Mouse (Mus musculus): ENCODE measurements at regions not wholly inside any gene's neighbourhood (a gene's known extent, or its start where the extent isn't known, plus 50 kb on each side); places are given as distances from the start of the nearest gene placed in this dataset.

DNA sequence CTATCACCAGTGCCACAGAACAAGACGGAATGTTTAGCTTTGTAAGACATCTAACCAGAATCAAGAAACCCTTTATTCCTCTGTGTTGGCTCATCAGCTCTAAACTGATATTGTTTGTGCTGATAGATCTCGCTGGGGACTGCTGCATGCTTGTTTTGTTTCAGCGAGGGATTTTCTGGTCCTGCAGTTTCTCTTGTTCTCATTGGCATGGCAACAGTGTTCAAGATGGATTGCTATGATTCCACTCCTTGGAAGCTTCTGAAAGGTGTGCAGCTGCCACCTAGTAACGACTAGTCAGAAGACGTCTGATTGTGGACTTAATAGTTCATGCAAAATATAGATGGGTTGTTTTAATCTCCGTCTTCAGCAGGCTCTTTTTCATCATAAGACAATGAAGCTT, 591.2 kb downstream of the Sorcs1 start:
- DNase-seq (ENCODE audit: low read depth, low spot score), result no peak

DNA sequence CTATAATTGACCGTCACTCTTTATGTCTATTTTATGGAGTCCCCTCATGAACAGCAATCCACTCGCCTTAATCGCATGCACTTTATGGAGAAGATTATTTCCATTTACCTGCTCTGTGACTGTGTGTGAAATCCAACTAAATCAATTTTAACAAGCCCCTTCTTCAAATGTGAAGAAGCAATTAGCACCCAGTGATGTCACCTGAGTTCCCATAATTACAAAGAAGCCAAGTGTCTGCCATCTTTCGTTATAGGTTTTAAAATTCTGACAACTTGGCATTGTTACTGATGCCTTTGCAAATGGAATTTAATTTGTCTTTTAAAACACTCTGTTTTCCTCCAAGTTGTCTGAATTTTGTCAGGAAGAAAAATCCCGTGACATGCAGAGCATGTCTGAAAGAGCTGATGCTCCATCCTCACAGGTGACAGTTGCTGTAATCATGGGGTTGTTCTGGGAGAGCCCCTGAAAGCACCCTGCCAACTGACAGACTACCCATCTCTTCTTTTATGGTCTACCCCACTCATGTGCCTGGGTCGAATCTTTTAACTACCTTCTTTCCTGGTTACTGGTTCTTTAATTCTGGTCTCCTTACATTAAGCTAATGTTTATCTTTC, 600.9 kb downstream of the Sorcs1 start:
- DNase-seq (ENCODE audit: low read depth, low spot score), result no peak

DNA sequence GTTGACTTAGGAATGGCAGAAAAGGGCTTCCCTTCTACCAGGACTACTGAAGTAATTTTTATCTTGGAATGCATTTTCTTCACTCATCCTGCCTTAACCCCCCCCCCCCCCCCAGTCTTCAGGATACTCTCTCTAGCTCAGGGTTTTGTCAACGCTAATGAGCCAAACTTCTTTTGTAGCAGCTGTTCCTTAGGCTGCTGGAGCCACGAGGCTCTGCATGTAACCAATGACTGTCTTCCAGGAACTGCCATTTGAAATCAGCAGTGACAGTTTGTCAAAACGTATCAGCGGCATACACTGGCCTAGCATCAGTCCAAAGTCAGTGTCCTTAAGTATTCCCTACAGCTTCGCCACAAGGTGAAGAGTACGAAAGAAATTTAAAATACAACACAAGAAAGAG, 618.0 kb downstream of the Sorcs1 start:
- no peak for DNase-seq (ENCODE audit: low read depth, low spot score)

DNA sequence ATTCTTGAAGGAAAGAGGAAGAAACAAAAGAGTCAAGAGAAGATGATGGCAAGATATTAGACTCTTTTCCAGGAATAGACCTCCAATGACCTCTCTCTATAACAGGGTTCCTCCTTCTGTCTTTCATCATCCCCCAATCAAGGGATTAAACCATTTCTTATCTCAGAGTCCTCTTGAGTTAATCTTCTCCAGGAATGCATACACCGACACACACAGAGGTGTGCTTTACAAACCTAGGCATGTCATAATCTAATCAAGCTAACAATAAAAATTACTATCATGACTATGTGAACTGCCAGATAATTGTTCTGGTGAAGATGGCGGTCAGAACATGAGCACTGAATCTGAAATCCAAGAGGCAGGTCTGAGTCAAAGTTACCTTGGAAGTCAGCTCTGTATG, 625.5 kb downstream of the Sorcs1 start:
- no peak for DNase-seq (ENCODE audit: low read depth, low spot score)

DNA sequence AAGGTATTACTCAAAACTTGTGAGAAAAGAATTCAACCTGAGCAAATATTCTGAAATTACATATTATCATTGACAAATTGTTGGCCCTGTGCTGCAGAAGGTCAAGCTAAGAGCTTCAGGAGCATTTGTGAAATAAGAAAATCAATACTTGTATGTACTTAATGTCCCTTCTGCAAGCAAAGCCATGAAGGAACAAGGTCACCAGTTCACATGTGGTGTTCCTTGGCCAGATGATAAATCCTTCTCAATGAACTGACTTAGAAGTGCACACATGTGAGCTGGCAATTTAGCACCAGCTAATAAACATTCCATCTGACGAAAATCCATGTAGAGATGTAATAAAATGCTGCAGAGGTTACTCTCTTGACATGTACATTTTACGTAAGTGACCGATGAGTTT, 632.7 kb downstream of the Sorcs1 start:
- DNase-seq (ENCODE audit: low read depth, low spot score), result peak; percentile 32

DNA sequence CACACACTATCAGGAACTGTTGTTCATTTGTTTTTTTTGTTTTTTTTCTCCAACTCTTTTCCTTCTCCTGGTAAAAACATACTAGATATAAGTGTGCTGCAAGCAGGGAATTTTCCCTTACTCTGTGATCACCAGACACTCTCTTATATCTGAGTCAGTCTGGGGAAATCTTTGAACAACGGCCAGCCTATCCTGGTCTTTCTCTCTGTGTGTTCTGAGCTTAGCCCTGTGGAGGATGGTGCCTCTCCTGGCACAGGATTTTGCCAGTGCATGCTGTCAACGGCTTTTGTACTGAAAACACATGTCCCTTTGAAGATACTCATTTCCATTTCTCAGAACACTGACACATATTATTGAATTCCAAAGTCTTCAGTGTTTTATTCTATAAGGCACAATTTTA, 664.8 kb downstream of the Sorcs1 start:
- DNase-seq (ENCODE audit: low read depth, low spot score), result no peak

DNA sequence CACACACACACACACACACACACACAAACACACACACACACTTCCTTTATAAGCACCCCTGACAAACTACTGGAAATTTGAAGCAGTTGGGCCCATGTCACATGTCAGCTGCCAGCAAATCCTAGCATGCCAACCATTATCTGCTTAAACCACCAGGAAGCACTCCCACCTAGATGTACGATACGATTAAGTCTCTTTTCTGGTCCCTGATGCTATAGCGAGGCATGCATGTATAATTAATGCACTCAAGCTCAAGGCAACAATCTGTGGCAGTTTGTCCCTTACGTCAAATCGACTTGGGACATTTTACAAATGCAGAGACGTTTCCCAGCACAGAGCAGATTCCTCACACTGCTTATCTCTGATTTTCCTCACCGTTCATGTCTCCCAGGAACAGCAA, 673.2 kb downstream of the Sorcs1 start:
- DNase-seq (ENCODE audit: low read depth, low spot score), result peak; percentile 3

DNA sequence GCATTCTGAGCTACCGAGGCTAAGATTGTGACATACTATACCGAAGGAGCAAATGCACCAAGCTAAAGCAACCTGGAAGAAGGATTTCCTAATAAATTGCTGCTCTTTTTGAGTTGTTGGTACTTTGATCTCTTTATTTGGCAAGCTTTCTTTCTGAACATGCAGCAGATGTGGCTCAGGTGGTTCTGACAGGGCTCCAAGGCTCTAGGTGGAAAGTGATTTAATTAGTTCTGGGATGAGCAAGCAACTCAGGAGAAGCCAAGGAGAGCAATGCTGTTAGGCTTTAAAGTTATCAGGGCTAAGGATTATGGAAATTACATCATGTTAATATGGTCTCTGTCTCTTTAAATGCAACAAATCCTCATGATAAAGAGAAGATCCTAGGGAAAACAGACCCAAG, 692.6 kb downstream of the Sorcs1 start:
- no peak for DNase-seq (ENCODE audit: low read depth, low spot score)

DNA sequence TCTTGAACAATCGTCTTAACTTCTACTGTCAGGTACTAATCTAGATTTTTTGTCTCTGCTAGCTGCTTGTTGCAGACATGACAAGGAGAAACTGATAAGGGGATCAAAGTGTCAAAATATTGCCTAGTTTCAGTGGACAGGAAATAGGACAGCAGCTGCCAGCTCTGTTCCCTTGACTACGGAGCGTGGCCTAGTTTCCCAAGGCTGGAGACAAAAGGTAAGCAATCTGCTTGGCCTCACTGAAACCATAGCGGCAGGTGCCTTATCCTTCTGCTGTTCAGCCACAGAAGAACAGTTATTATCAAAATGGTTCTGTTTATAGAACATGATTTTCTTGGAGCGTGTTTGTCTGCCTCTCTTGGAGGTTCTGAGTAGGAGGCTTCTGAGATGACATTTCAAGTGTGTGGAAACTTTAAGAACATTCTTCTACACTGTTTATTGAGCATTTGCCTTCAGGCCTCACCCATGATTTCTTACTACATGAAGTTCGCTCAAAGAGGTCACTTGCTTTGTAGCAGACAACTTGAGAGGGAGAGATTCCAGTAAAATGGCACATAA, 712.1 kb downstream of the Sorcs1 start:
- DNase-seq (ENCODE audit: low read depth, low spot score), result no peak

DNA sequence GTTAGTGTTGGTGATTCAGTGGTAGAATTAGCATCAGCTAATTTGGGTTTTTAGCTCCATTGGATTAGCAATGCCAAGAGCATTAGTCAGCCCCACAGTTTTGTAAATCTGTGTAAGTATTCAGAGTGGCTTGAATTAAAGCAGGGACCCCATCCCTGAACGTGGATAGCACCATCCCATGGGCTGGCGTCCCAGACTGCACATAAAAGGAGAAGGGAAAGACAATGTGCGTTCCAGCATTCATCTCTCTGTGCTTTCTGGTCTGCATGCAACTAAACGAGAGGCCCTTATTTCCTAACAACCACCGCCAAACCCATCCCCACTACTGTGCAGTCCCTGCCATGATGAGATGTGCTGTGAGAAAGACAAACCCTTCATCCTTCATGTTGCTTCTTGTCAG, 713.8 kb downstream of the Sorcs1 start:
- no peak for DNase-seq (ENCODE audit: low read depth, low spot score)

DNA sequence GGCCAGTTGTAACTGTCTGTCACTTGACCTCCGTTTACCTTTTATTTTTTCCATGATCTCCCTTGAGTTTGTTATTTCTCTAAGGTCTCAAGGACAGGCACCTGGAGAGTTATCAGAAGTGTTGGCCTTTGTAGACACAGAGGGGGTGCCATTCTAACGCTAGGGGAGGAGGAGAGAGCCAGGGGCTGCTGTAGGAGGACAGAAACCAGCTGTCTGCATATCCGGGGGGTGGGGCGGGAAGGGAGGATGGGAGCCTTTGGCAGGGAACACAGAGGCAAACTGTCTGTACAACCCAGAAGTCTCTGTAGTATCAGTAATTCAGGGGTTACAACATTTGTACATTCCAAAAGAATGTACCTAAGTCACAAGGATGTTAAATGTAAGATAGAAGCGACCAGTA, 719.9 kb downstream of the Sorcs1 start:
- DNase-seq (ENCODE audit: low read depth, low spot score), result no peak

DNA sequence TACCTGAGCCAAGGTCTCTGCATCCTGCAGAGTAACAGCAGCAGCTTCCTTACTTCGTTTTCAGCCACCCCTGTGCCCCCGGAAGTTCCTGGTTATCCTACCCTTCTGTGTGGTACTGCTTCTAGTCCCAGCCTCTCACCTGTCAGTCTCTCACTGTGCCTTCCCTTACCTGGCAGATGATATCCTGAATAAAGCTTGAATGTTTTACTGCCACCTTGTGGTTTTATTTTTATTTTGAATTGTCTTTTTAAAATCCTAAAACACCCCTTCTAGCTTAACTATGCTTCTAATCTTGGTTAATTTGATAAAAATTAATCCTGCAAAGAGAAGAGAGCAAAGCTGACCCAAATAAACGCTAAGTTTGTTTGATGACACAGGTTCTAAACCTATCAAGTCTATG, 747.2 kb downstream of the Sorcs1 start:
- no peak for DNase-seq (ENCODE audit: low read depth, low spot score)

DNA sequence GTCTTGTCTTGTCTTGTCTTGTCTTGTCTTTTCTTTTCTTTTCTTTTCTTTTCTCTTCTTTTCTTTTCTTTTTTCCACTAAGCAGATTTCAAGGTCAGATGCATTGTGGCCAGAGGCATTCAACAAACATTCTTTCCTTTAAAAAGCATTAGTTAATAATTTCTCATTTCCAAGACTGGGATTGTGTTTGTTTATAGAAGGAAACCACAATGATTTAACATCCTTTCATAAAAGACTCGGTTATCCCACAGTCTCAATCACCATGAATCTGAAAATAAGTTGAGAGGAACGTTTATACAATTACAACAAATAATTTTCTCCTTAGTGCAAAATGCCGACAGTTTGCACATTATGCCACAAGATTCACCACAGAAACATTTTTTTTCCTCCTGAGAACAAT, 766.7 kb downstream of the Sorcs1 start:
- DNase-seq (ENCODE audit: low read depth, low spot score), result no peak

DNA sequence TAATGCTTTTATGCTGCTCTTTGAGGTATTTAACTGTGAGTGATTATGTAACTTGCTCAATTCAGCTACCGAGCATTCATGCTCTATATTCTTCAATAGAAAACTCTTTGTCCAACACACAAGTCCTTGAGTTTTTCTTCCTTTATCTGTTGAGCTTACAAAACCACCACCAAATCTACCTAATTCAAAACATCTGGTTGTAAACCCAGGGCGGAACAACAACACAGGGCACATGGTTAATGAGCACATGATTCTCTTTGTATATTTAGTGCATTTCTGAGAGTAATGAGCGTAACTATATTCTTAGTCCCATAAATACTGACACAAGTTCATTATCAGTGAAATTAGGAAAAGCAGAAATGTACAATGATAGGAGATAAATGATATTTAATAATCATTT, 798.2 kb downstream of the Sorcs1 start:
- DNase-seq (ENCODE audit: low read depth, low spot score), result no peak

DNA sequence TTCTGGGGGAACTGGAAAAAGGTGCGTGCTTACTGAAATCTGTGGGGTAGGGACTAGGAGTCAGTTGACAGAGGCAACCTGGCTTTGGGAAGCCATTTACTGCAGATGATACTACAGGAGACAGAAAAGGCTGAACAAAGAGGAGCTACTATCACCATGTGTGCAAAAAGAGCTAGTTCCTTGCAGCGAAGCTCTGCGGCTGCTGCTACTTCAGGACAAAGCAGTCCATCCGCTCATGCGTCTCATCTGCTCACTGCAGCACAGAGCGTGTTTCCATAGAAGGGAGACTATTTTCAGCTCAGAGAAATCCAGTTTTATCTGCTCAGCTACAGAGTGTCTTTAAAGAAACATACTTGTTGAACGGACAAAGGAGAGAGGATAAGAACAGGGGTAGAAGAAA, 817.7 kb downstream of the Sorcs1 start:
- DNase-seq (ENCODE audit: low read depth, low spot score), result no peak

DNA sequence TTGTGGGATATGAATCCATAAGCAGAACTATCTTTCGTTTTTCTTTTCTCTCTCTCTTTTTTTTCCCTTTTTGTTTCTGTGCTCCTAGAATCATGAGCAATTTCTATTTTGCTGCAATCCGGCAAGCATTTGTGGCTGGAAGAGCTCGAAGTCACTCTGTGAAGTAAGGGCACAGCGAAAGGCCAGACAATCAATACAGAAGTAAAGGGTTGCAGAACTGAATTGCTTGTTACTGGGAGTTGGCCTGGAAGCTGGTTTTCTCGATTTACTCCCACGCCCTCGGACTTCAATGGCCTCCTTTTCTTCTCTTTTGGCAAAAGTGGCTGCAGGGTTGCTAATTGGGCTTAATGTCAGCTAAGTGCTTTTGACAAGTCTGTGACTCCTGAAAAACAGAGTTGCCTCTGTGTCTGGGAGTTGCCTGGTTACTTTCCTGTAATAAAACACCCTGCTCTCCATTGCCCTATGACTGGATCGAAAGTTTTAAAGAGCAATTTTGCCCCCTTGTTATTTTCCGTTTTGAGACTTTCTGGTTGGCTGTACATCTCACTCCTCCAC, 822.9 kb downstream of the Sorcs1 start:
- DNase-seq (ENCODE audit: low read depth, low spot score), result peak; percentile 12

DNA sequence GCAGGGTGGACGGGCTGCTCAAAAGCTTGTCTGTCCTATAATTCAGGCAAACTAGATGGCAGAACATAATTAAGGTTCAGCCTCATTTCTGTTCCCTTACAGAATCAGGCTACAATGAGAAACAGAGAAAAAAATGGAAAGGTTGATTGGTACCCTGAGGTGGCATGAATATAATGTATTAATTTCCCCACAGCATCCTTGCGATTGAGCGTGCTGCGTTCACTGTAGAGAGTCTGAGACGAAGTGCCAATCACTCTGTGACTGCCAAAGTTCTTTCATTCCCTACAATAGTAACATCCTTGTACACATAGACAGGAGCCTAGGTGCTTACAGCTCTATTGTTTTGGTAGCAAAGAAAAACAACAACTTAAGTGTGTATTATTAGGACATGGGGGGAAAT, 836.5 kb downstream of the Sorcs1 start:
- DNase-seq (ENCODE audit: low read depth, low spot score), result no peak

DNA sequence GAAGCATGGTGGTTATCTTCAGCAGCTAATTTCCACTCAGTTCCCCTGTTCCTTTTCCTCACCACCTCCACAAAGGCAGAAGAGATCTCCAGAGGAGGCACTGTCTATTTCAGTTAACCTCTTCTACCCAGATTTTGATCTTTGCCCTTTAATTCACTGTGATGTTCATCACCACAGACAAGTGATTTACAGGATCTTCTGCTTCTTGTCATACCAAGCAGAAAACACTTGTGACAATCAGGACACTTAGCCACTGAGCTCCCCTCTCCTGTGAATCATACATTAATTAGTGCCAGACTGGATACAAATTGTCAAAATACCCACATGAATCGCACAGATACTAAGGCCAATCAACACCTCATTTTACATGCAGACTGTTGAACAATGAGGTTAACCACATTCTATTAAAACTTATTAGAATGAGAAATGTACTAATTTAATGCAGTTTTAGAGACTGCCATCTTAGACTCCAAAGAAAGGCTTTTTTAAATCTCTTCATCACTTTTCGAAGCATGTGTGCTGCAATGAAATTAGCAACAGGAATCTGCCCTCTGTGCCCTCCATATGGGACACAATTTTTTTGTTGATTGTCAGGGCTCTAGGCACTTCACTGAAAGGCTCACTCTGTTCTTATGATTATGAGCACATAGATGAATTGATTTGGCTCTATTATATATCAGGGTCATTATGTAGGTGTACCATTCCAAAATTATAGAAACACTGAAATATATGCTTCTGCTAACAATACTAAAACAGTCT, 839.1 kb downstream of the Sorcs1 start:
- DNase-seq (ENCODE audit: low read depth, low spot score), result no peak

DNA sequence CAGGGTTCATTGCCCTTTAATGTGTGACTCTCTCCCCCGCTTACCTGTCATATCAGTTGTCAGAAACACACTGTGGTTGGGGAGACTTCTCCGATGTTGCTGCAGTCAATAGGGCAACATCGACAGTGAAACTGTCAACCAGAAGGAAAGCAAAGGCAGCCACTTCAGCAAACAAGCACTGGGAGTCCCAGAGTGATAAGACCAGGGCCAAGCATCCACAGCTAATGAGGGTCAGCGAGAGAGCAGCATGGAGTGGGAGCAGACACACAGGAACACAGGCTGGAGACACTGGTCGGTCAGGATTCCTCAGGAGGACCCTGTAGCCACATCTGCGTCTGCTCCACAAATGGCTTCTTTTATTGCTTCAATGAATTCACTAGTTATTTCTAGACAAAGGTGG, 847.5 kb downstream of the Sorcs1 start:
- DNase-seq (ENCODE audit: low read depth, low spot score), result peak; percentile 18

DNA sequence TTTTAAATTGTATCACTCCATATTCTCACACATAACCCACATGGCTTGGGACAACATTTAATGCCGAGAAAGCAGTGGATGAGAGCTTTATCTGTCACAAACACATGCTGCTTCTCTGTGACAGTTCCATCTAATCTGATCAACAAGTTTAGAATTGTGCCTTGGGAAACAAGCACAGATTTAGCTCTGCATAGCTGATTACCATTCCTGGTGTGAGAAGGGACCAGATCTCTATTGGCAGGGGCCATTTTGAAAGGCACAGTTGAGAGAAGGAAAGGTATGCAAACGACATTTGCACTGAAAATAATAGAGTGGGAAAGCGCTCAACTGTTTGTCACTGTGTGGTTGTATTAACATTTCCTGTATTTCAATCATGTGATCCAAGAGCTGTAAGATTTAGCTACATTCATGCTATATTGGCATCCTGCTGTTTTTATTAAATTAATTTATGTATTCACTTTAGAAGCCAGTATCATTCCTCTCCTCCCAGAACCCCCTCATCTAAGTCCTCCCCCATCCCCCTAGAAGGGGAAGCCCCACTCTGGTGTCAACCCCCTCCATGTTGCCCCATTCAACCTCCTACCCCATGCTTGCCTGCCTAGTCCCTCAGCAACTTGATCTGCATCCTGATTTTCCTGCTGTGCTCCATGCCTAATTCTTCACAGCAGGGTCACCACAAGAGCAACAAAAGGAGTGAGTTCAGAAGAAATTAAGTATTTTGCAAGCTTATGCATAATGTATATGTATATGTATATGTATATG, 872.6 kb downstream of the Sorcs1 start:
- DNase-seq (ENCODE audit: low read depth, low spot score), result no peak
